Mouse (Mus musculus) hindbrain, embryonic 12.5 days (tissue): ENCODE measurements at regions not wholly inside any gene's neighbourhood (a gene's known extent, or its start where the extent isn't known, plus 50 kb on each side); places are given as distances from the start of the nearest gene placed in this dataset.

Source experiments
- ATAC-seq: fragments of 200-750 bp; cut with Nextera tagmentation; 2 replicates; pipeline ENCODE4 v1.8.0; 2017; ENCODE audit warnings: moderate TSS enrichment; ENCODE audit not compliant: low FRiP score
- H3K27ac ChIP-seq: fragments of 300-500 bp; sonication (generic); 2 replicates; pipeline ENCODE4 v1.5.1; 2016; ENCODE audit warnings: mild to moderate bottlenecking
- H3K27me3 ChIP-seq: fragments of 300-500 bp; sonication (generic); 2 replicates; pipeline ENCODE4 v1.6.1; 2016; ENCODE audit warnings: mild to moderate bottlenecking
- H3K36me3 ChIP-seq: fragments of 300-500 bp; sonication (generic); 2 replicates; pipeline ENCODE4 v1.6.1; 2016; ENCODE audit warnings: mild to moderate bottlenecking
- H3K4me1 ChIP-seq: fragments of 300-500 bp; sonication (generic); 2 replicates; pipeline ENCODE4 v1.6.1; 2016
- H3K4me2 ChIP-seq: fragments of 300-500 bp; sonication (generic); replicated peaks from 2 replicates; pipeline ENCODE4 v1.6.1; 2016; ENCODE audit warnings: mild to moderate bottlenecking
- H3K4me3 ChIP-seq: fragments of 300-500 bp; sonication (generic); 2 replicates; pipeline ENCODE4 v1.5.1; 2016; ENCODE audit warnings: mild to moderate bottlenecking
- H3K9ac ChIP-seq: fragments of 300-500 bp; sonication (generic); 2 replicates; pipeline ENCODE4 v1.6.1; 2016; ENCODE audit warnings: mild to moderate bottlenecking, moderate library complexity
- H3K9me3 ChIP-seq: fragments of 300-500 bp; sonication (generic); replicated peaks from 2 replicates; pipeline ENCODE4 v1.6.1; 2016; ENCODE audit warnings: mild to moderate bottlenecking
- WGBS: fragments of 180-500 bp; shearing (Covaris S2); methylation state at CpG from one replicate; pipeline ENCODE4 v1.1.7; 2016; 5-methylcytosine and 5-hydroxymethylcytosine counted together

DNA sequence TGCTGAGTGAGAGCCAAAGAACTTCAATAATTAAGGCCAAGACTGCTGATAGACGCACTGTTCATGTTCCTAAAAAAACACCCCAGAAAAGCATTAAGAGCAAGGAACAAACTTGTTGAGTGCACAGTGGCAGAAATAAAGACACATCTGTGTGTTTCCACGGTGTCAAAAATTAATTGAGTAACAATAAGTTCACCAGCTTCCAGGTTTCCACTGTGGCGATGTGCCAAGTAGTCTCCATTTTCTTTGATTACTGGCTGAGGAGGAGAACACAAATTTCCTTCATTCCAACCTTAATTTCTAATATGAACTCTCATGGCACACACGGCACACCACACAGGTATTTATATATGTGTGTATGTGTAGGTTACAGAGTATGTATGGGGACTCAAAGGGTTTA lies 54.3 kb upstream of the Lrpap1 start:
- Histone ChIP-seq H3K36me3 (no peaks in the 10 kb centered on the region), H3K4me2 (no peak overlapping the region), H3K27ac (no peak overlapping the region), H3K9ac (no peak overlapping the region), H3K9me3 (no peaks in the 10 kb centered on the region), H3K4me3 (no peak overlapping the region), H3K4me1 (peaks cover 20% of the 10 kb centered on the region), H3K27me3 (no peaks in the 10 kb centered on the region)
- ATAC-seq: no peak
- 81% methylated on average over 4 of the region's 4 CpGs for WGBS

DNA sequence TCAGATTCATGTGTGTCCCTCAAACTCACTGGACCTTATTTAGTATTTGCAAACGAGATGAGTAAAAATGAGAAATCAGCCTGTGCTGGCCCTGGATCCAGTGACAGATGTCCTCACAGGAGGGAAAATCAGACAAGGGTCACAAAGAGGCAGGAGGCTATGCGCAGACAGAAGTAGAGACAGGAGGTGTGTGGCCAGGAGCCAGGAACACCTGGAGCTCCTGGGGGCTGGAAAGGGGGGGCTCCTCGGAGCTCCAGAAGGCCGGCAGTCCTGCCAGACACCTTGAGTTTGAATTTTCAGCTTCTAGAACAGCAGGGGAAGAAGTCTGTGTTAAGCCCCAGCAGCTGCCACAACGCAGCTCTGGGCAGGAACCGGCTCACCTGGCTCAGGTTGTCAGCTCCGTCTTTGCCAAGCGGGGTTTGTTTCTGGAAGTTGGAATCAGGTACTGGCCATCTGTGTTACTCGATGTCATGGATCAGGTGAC lies 53.7 kb upstream of the Lrpap1 start:
- no peak for ATAC-seq
- WGBS: 44% methylated on average over 9 of the region's 9 CpGs
- H3K4me1 ChIP-seq: peaks cover 20% of the 10 kb centered on the region
- no peaks in the 10 kb centered on the region for H3K27me3 ChIP-seq
- no peaks in the 10 kb centered on the region for H3K36me3 ChIP-seq
- H3K9me3 ChIP-seq: no peaks in the 10 kb centered on the region
- no peak overlapping the region for H3K27ac ChIP-seq
- H3K9ac ChIP-seq: no peak overlapping the region
- H3K4me2 ChIP-seq: no peak overlapping the region
- no peak overlapping the region for H3K4me3 ChIP-seq

DNA sequence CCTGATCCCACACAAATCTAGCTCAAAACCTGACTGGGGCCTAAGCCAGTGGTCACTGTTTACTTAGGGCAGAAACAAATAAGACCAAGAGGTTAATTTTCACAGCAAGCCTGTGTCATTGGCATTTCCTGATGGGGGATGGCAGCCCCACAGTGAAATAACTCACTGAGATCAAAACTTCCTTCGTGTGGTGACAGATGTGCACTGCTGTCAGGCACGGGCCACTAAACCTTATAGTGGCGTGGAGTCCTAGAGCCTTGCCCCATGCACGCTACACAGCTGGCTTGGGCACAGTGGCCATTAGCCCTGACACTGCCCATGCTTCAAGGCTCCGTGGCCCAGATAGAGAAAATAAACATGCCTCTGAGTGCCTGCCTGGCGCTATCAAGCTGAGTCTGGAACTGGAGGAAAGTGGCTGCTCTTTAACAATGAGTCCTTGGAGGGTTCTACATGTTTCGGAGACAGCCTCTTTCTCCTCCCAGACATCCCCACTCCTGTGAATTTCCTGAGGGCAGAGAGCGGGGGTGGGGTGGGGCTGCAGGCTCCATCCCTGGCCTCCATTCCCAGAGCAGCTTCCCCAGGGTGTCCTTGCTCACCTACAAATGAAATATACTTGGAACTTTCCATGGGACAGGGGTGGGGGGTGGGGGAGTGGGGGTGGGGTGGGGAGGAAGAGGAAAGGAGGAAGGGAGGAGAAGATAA lies 52.9 kb upstream of the Lrpap1 start:
- 57% methylated on average over 8 of the region's 8 CpGs for WGBS
- ATAC-seq: no peak
- H3K4me1 ChIP-seq: peaks cover 20% of the 10 kb centered on the region
- H3K4me2 ChIP-seq: no peak overlapping the region
- H3K9me3 ChIP-seq: no peaks in the 10 kb centered on the region
- no peaks in the 10 kb centered on the region for H3K27me3 ChIP-seq
- no peak overlapping the region for H3K4me3 ChIP-seq
- no peak overlapping the region for H3K9ac ChIP-seq
- H3K27ac ChIP-seq: no peak overlapping the region
- H3K36me3 ChIP-seq: no peaks in the 10 kb centered on the region

DNA sequence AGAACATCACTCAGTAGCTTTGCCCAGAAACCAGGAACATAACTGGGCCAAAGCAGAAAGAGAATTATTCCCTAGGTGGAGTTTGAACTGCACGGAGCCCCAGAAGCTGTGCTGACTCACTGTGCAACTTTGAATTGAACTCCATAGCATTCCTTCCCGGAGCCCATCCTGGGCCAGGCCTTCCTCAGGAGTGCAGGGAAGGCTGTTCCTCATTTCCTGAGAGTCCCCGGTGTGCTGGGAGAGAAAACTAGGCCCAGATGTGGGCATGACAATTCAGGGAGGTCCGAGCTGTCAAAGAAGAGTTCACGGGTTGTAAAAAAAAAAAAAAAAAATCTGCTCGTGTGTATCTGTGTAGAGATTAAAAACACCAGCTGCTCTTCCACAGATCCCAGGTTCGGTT lies 50.8 kb upstream of the Lrpap1 start:
- Histone ChIP-seq H3K27ac (no peak overlapping the region), H3K4me1 (peaks cover 20% of the 10 kb centered on the region), H3K9ac (no peak overlapping the region), H3K4me2 (no peak overlapping the region), H3K36me3 (no peaks in the 10 kb centered on the region), H3K9me3 (no peaks in the 10 kb centered on the region), H3K4me3 (no peak overlapping the region), H3K27me3 (no peaks in the 10 kb centered on the region)
- 66% methylated on average over 7 of the region's 7 CpGs for WGBS
- no peak for ATAC-seq

DNA sequence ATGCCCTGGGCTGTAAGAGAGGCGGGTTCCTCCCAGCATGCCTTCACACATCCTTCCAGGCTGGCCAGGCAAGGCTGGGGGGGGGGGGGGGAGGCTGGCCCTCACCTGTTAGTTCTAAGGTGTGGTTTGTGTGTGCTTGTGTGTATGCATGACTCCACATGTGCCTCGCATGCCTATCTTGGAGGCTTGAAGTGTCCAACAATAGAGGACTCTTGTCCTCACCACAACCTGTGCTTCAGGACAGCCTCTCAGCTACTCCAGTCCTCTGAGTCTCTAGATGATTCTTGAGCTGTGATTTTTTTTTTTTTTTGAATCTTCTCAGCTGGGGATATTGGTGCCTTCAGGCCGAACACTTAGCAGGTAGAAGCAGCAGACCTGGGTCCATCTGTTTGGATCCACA lies 50.2 kb upstream of the Lrpap1 start:
- Histone ChIP-seq H3K4me1 (peaks cover 20% of the 10 kb centered on the region), H3K9me3 (no peaks in the 10 kb centered on the region)
- 85% methylated on average over 3 of the region's 3 CpGs for WGBS

More for the DNA sequence above, 50.2 kb upstream of the Lrpap1 start:
- H3K4me3 ChIP-seq: no peak overlapping the region
- H3K27me3 ChIP-seq: no peaks in the 10 kb centered on the region
- H3K9ac ChIP-seq: no peak overlapping the region
- no peak overlapping the region for H3K4me2 ChIP-seq
- H3K27ac ChIP-seq: no peak overlapping the region
- ATAC-seq: no peak
- no peaks in the 10 kb centered on the region for H3K36me3 ChIP-seq
